Mouse (Mus musculus) ovary, postnatal 14 days (tissue): Measurements from ENCODE around the gene Tnni2.

Experiments used
- DNase-seq: peaks from one replicate; pipeline ENCODE4 v3.0.0; 2022; ENCODE audit warnings: low spot score

Tnni2 gene

GRCm38 (mm10) chr7:142430160-142430678, 11.4 kb upstream of the Tnni2 start:
- no peak for DNase-seq

GRCm38 (mm10) chr7:142431106-142431505, 10.5 kb upstream of the Tnni2 start:
- no peak for DNase-seq

- DNase-seq, result no peak
Measured at GRCm38 (mm10) chr7:142433623-142434022, 8.0 kb upstream of the Tnni2 start.

- no peak for DNase-seq
Measured at GRCm38 (mm10) chr7:142434137-142434865, 7.3 kb upstream of the Tnni2 start, which contains the start of gene Syt8. TSS of gene Syt8 (plus strand) at chr7:142434850.

GRCm38 (mm10) chr7:142435524-142435923, 6.1 kb upstream of the Tnni2 start:
- peak; percentile 67 for DNase-seq

GRCm38 (mm10) chr7:142437324-142437723, 4.3 kb upstream of the Tnni2 start:
- DNase-seq, result no peak

GRCm38 (mm10) chr7:142439966-142440365, 1.6 kb upstream of the Tnni2 start:
- no peak for DNase-seq

- DNase-seq, result peak; percentile 56
Measured at GRCm38 (mm10) chr7:142440657-142441114, 922 bp upstream of the Tnni2 start.

GRCm38 (mm10) chr7:142442081-142442907, 686 bp downstream of the Tnni2 start:
- no peak for DNase-seq

GRCm38 (mm10) chr7:142442908-142443420, 1.4 kb downstream of the Tnni2 start:
- no peak for DNase-seq

- no peak for DNase-seq
Measured at GRCm38 (mm10) chr7:142443474-142443873, 1.9 kb downstream of the Tnni2 start.

- no peak for DNase-seq
Measured at GRCm38 (mm10) chr7:142444171-142444570, 2.6 kb downstream of the Tnni2 start.

- no peak for DNase-seq
Measured at GRCm38 (mm10) chr7:142445324-142445723, 3.7 kb downstream of the Tnni2 start.

- no peak for DNase-seq
Measured at GRCm38 (mm10) chr7:142446264-142446663, 4.7 kb downstream of the Tnni2 start.

- no peak for DNase-seq
Measured at GRCm38 (mm10) chr7:142449038-142449617, 7.5 kb downstream of the Tnni2 start.

- DNase-seq, result no peak
Measured at GRCm38 (mm10) chr7:142454706-142455105, 13.1 kb downstream of the Tnni2 start.

GRCm38 (mm10) chr7:142455251-142455650, 13.6 kb downstream of the Tnni2 start:
- no peak for DNase-seq

- DNase-seq, result no peak
Measured at GRCm38 (mm10) chr7:142456806-142457205, 15.2 kb downstream of the Tnni2 start.

- DNase-seq, result no peak
Measured at GRCm38 (mm10) chr7:142457227-142457811, 15.7 kb downstream of the Tnni2 start.

GRCm38 (mm10) chr7:142458026-142458425, 16.4 kb downstream of the Tnni2 start:
- DNase-seq, result no peak

- DNase-seq, result no peak
Measured at GRCm38 (mm10) chr7:142458676-142459298, 17.2 kb downstream of the Tnni2 start.
